In genomic region chr1:158653808-158654520, GRCm38 (mm10) we compare ENCODE assay signal across 8 mouse cellular contexts.
DNase-seq lines count a peak whose midpoint lies in the region; ATAC-seq and TF ChIP-seq lines count a peak whose summit lies in the region.

No protein-coding gene starts in this region.

- H3K27ac ChIP-seq in lung, embryonic 16.5 days (ENCODE audit: low read length): no peak overlapping the region
- H3K27ac ChIP-seq in embryonic facial prominence, embryonic 10.5 days (replicated peaks): no peak overlapping the region
- H3K27ac ChIP-seq in limb, embryonic 11.5 days (replicated peaks; ENCODE audit: low read depth, low read length): no peak overlapping the region
- 0 out of 2 replicates have a peak overlapping the region, but pooled peaks have one; percentile 34 for H3K27ac ChIP-seq in olfactory bulb, adult 2 months (ENCODE audit: insufficient read depth, low read depth, low read length)

- H3K4me1 ChIP-seq in lung, embryonic 16.5 days (replicated peaks; ENCODE audit: control insufficient read depth, insufficient read depth, low read length): no peaks in the 10 kb centered on the region
- no peaks in the 10 kb centered on the region for H3K4me1 ChIP-seq in lung, adult 2 months (ENCODE audit: control insufficient read depth, insufficient read depth, low read length)
- peaks cover 4% of the 10 kb centered on the region for H3K4me1 ChIP-seq in embryonic facial prominence, embryonic 10.5 days
- 0 out of 2 replicates have a peak, but pooled peaks cover 5% of the 10 kb centered on the region for H3K4me1 ChIP-seq in limb, embryonic 11.5 days (ENCODE audit: control insufficient read depth, insufficient read depth, low read length)
- no peaks in the 10 kb centered on the region for H3K4me1 ChIP-seq in olfactory bulb, adult 2 months (ENCODE audit: control insufficient read depth, insufficient read depth, low read length)

- H3K27me3 ChIP-seq in lung, embryonic 16.5 days (ENCODE audit: control insufficient read depth, insufficient read depth, low read depth, low read length): no peaks in the 10 kb centered on the region
- H3K27me3 ChIP-seq in embryonic facial prominence, embryonic 10.5 days (replicated peaks; ENCODE audit: low read depth, poor library complexity, severe bottlenecking): no peaks in the 10 kb centered on the region
- no peaks in the 10 kb centered on the region for H3K27me3 ChIP-seq in limb, embryonic 11.5 days (ENCODE audit: control insufficient read depth, insufficient read depth, low read length)

- no peaks in the 10 kb centered on the region for H3K9me3 ChIP-seq in lung, embryonic 16.5 days (ENCODE audit: control insufficient read depth, low read length)
- no peaks in the 10 kb centered on the region for H3K9me3 ChIP-seq in embryonic facial prominence, embryonic 10.5 days
- H3K9me3 ChIP-seq in limb, embryonic 11.5 days (ENCODE audit: control insufficient read depth, low read length): no peaks in the 10 kb centered on the region

- WGBS in lung, embryonic 16.5 days: 29% methylated on average over 4 of the region's 4 CpGs
- WGBS in lung, adult 2 months: 30% methylated on average over 4 of the region's 4 CpGs
- 27% methylated on average over 4 of the region's 4 CpGs for WGBS in embryonic facial prominence, embryonic 10.5 days
- 12% methylated on average over 4 of the region's 4 CpGs for WGBS in limb, embryonic 11.5 days
- WGBS in olfactory bulb, adult 2 months: 33% methylated on average over 4 of the region's 4 CpGs

- DNase-seq in lung, adult 2 months: no peak
- DNase-seq in adrenal gland, postnatal 14 days: peak; percentile 51
- DNase-seq in embryonic facial prominence, embryonic 10.5 days (ENCODE audit: low spot score): peak; percentile 67
- DNase-seq in hindlimb bud, embryonic 11.5 days (ENCODE audit: extremely low spot score, low read depth, low spot score): peak; percentile 67
- peak; percentile 52 for DNase-seq in limb, embryonic 11.5 days (ENCODE audit: low spot score)
- DNase-seq in ovary, postnatal 10 days (ENCODE audit: low spot score): no peak

- TF ChIP-seq CTCF in lung, adult 2 months (IDR thresholded peaks at IDR 0.05; ENCODE audit: insufficient read depth, low read length): no peak
- no peak for TF ChIP-seq CTCF in olfactory bulb, adult 2 months (IDR thresholded peaks at IDR 0.05; ENCODE audit: insufficient read depth, low read depth, low read length)

- peak; percentile 70 for ATAC-seq in lung, embryonic 16.5 days (ENCODE audit: low read depth)
- peak; percentile 82; the same call in 1 of the 2 replicates for ATAC-seq in limb, embryonic 11.5 days (ENCODE audit: insufficient number of reproducible peaks, low FRiP score, low TSS enrichment, low read depth)

- H3K9ac ChIP-seq in lung, embryonic 16.5 days (ENCODE audit: low read length): no peak overlapping the region
- H3K9ac ChIP-seq in limb, embryonic 11.5 days (ENCODE audit: low read length): no peak overlapping the region

- H3K4me2 ChIP-seq in lung, embryonic 16.5 days (ENCODE audit: low read depth, low read length): no peak overlapping the region
- no peak overlapping the region for H3K4me2 ChIP-seq in limb, embryonic 11.5 days (ENCODE audit: low read depth, severe bottlenecking)

- no peak overlapping the region for H3K4me3 ChIP-seq in lung, embryonic 16.5 days (ENCODE audit: low read length)
- no peak overlapping the region for H3K4me3 ChIP-seq in lung, adult 2 months (replicated peaks; ENCODE audit: extremely low read depth, low read depth, low read length)
- no peak overlapping the region for H3K4me3 ChIP-seq in embryonic facial prominence, embryonic 10.5 days
- H3K4me3 ChIP-seq in limb, embryonic 11.5 days (ENCODE audit: low read depth, low read length): no peak overlapping the region
- no peak overlapping the region for H3K4me3 ChIP-seq in olfactory bulb, adult 2 months (ENCODE audit: insufficient read depth, low read depth, low read length)

- TF ChIP-seq POLR2A in lung, adult 2 months (IDR thresholded peaks at IDR 0.05; ENCODE audit: borderline replicate concordance, extremely low read depth, low read depth, low read length): no peak
- TF ChIP-seq POLR2A in olfactory bulb, adult 2 months (IDR thresholded peaks at IDR 0.05; ENCODE audit: insufficient read depth, low read depth, low read length): no peak

- H3K36me3 ChIP-seq in lung, embryonic 16.5 days (ENCODE audit: control insufficient read depth, insufficient read depth, low read length): no peaks in the 10 kb centered on the region
- no peaks in the 10 kb centered on the region for H3K36me3 ChIP-seq in embryonic facial prominence, embryonic 10.5 days (replicated peaks)
- no peaks in the 10 kb centered on the region for H3K36me3 ChIP-seq in limb, embryonic 11.5 days (ENCODE audit: control insufficient read depth, insufficient read depth, low read length)

Comparison
In these comparisons a context has a peak if more than half of its experiments do, and no peak if none do; other contexts are left out.
1. DNase-seq: peak in adrenal gland, postnatal 14 days (single experiment), embryonic facial prominence, embryonic 10.5 days (single experiment), hindlimb bud, embryonic 11.5 days (single experiment) and limb, embryonic 11.5 days (single experiment); none in lung, adult 2 months (single experiment) and ovary, postnatal 10 days (single experiment).